Comparison of ENCODE assay signal across 7 mouse cellular contexts in the genomic region with DNA sequence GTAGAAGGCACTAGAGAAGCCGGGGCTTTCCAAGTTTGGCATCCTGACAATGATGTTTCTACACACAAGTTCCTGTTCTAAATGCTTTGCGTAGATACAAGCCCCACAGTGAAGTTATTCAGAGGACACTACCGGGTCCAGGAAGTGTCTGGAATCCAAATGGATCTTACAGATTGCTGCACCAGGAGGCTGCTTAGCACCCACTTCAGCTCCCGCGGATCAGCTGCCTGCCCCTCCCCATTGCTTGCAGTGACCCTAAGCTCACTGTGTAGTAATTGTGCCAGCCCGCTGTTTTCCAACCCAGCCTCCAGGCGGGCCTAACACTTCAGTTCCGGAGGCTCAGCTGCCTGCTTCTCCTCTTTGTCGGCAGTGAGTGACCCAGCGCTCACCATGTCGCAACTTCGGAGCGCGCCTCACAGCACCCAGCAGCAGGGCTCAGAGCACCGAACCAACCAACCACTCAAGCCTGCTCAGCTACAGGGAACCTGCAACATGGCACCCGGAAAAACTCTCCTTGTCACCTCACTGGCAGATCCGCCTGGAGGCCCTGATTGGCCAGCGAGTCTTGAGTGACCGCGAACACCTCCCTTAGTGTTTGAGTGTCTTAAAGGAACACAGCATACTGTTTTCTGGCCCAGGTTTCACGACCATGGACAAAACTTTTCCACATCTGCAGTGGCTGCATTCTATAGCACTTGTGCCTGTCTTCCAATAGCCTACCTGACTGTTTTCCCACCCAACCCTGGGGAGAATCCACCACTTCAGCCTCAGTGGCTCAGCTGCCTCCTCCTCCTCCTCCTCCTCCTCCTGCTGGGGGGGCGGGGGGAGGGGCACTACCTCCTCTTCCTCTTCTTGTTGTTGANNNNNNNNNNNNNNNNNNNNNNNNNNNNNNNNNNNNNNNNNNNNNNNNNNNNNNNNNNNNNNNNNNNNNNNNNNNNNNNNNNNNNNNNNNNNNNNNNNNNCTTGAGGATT. TPM values are rescaled to one million over a fixed set of nuclear protein-coding genes. Genes with fewer than 3 reads are reported as not detected.
A peak's percentile ranks its signal among the peaks of the same experiment; 100 is the strongest.
DNase-seq lines count a peak whose midpoint lies in the region; ATAC-seq lines count a peak whose summit lies in the region.

2010315B03Rik (minus strand) TSS at position 526 of the 972 bp plus-strand sequence.

- under 1% methylated on average over 21 of the region's 22 CpGs for WGBS in intestine, embryonic 16.5 days
- WGBS in midbrain, embryonic 11.5 days: 5% methylated on average over 21 of the region's 22 CpGs

- peaks cover 4% of the 10 kb centered on the region; the same call in 1 of the 2 replicates for H3K4me1 ChIP-seq in intestine, embryonic 16.5 days (ENCODE audit: control insufficient read depth, insufficient read depth, low read length)
- H3K4me1 ChIP-seq in midbrain, embryonic 11.5 days (ENCODE audit: control insufficient read depth, insufficient read depth, low read length): peaks cover 4% of the 10 kb centered on the region; the same call in 1 of the 2 replicates

- peak within 1 kb of the TSS; percentile 56 for H3K4me2 ChIP-seq in intestine, embryonic 16.5 days (ENCODE audit: low read depth, low read length)
- H3K4me2 ChIP-seq in midbrain, embryonic 11.5 days: peak within 1 kb of the TSS; percentile 50

- H3K27me3 ChIP-seq in intestine, embryonic 16.5 days (replicated peaks; ENCODE audit: control insufficient read depth, insufficient read depth, low read length): no peaks in the 10 kb centered on the region
- no peaks in the 10 kb centered on the region for H3K27me3 ChIP-seq in midbrain, embryonic 11.5 days (ENCODE audit: control insufficient read depth, insufficient read depth, low read length)

- H3K36me3 ChIP-seq in intestine, embryonic 16.5 days (ENCODE audit: control insufficient read depth, insufficient read depth, low read length): no peaks in the 10 kb centered on the region
- H3K36me3 ChIP-seq in midbrain, embryonic 11.5 days (ENCODE audit: control insufficient read depth, insufficient read depth, low read length): no peaks in the 10 kb centered on the region

- intact Hi-C loops in left cerebral cortex, postnatal 36 days (cut with DNase I): loop anchor here (2.0 kb wide), 1 partner anchor 54 kb away; no protein-coding TSS in a partner anchor

- peak; percentile 100 for ATAC-seq in intestine, embryonic 16.5 days
- peak; percentile 99 for ATAC-seq in midbrain, embryonic 11.5 days (ENCODE audit: low FRiP score)

- DNase-seq in adrenal gland, adult 8-10 months: peak; percentile 89
- DNase-seq in embryo, embryonic 9.5 days (ENCODE audit: extremely low spot score): peak; percentile 82
- DNase-seq in gastrocnemius, postnatal 4 days (ENCODE audit: low spot score in 2 of 2): peak; percentile 55 to 79
- DNase-seq in left cerebral cortex, postnatal 36 days (ENCODE audit: low spot score in 2 of 2): peak; percentile 89 to 90
- peak; percentile 96 for DNase-seq in midbrain, embryonic 11.5 days (ENCODE audit: low spot score, missing footprints)
- DNase-seq in skeletal muscle tissue, adult 2 months (ENCODE audit: low read depth, low spot score): peak; percentile 87

- peak within 1 kb of the TSS; percentile 77 for H3K4me3 ChIP-seq in intestine, embryonic 16.5 days (ENCODE audit: low read length)
- peak within 1 kb of the TSS; percentile 63 for H3K4me3 ChIP-seq in midbrain, embryonic 11.5 days (ENCODE audit: low read depth, low read length)

- H3K9ac ChIP-seq in intestine, embryonic 16.5 days (ENCODE audit: low read depth, low read length): peak within 1 kb of the TSS; percentile 89
- H3K9ac ChIP-seq in midbrain, embryonic 11.5 days (ENCODE audit: low read length): peak within 1 kb of the TSS; percentile 80

- no peaks in the 10 kb centered on the region for H3K9me3 ChIP-seq in intestine, embryonic 16.5 days (ENCODE audit: control insufficient read depth, low read length)
- H3K9me3 ChIP-seq in midbrain, embryonic 11.5 days (ENCODE audit: control insufficient read depth, low read length): no peaks in the 10 kb centered on the region

- H3K27ac ChIP-seq in intestine, embryonic 16.5 days (ENCODE audit: low read length): peak within 1 kb of the TSS; percentile 99
- peak within 1 kb of the TSS; percentile 45 for H3K27ac ChIP-seq in midbrain, embryonic 11.5 days (ENCODE audit: low read depth, low read length)

RNA-seq across cellular contexts. Expression of gene 2010315B03Rik, which starts in this region (rescaled TPM):
- 10 to 100 TPM; 19.9 to 29.1 (median 24.6) TPM for total RNA-seq in adrenal gland, adult 8-10 months (2022)
- 10 to 100 TPM; 13.2 to 14.6 TPM for total RNA-seq in gastrocnemius, postnatal 4 days (2021)
- polyA plus RNA-seq in intestine, embryonic 16.5 days (2015; fragmentation: Nextera tagmentation; extraction: Ambion mirVana): 14.8 and 15.7 TPM in 2 replicates
- 10 to 100 TPM; 17.0 to 23.6 TPM for total RNA-seq in left cerebral cortex, postnatal 36 days (2021)
- polyA plus RNA-seq in midbrain, embryonic 11.5 days (2014; fragmentation: Nextera tagmentation; extraction: Ambion mirVana): 6.0 and 7.1 TPM in 2 replicates

Comparison
In these comparisons a context has a peak if more than half of its experiments do, and no peak if none do; other contexts are left out.
1. Peak in every context shown above with its lines: DNase-seq, ATAC-seq, H3K4me3 ChIP-seq and H3K27ac ChIP-seq.